Mouse (Mus musculus): ENCODE measurements around the gene Mllt11.

DNA sequence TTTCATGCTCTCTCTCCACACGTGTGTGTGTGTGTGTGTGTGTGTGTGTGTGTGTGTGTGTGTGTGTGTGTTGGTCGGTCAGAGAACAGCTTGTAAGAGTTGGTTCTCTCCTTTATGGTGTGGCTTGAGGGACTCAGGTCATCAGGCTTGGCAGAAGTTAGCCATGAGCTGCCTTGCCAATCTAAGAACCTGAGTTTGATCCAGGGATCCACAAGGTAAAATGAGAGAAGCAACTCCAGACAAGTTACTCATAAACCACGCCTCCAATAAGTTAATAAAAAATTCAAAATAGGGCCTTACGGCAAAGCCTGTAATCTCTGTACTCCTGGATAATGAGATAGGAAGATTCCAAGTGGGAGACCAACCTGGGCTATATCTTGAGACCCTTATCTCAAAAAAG is 23.7 kb downstream of the Mllt11 start:
- no peak for TF ChIP-seq CTCF (IDR thresholded peaks at IDR 0.05; ENCODE audit: borderline replicate concordance, control insufficient read depth, extremely low read depth, insufficient read depth, low read length, poor library complexity)
- TF ChIP-seq POLR2A (IDR thresholded peaks at IDR 0.05; ENCODE audit: control insufficient read depth, extremely low read depth, insufficient read depth, low read length, poor library complexity), result no peak

Measured in thymus, adult 2 months (tissue).